Mouse (Mus musculus): ENCODE results near the gene Sema3f. TPM values are rescaled to one million over a fixed set of nuclear protein-coding genes. Genes with fewer than 3 reads are reported as not detected.

The Sema3f gene
- polyA plus RNA-seq, 1 experiment = 1.4 TPM

- Histone ChIP-seq H3K27me3 (ENCODE audit: control insufficient read depth, insufficient read depth, insufficient read length) (peaks cover 32% of the 10 kb centered on the region), H3ac (ENCODE audit: control insufficient read depth, insufficient read length) (no peak overlapping the region), H3K4me2 (ENCODE audit: low read depth) (no peak overlapping the region), H3K4me3 (no peak overlapping the region), H3K36me3 (ENCODE audit: control insufficient read depth, insufficient read depth) (no peaks in the 10 kb centered on the region), H3K79me2 (ENCODE audit: control insufficient read depth, insufficient read depth) (no peaks in the 10 kb centered on the region)
- no peak for TF ChIP-seq MAX (IDR thresholded peaks at IDR 0.05; ENCODE audit: low read depth)
- TF ChIP-seq SRF (IDR thresholded peaks at IDR 0.05; ENCODE audit: control insufficient read depth, insufficient read length, low read depth) = no peak
- no peak for TF ChIP-seq CEBPB (IDR thresholded peaks at IDR 0.05; ENCODE audit: insufficient read depth, poor library complexity, severe bottlenecking)
- no peak for TF ChIP-seq POLR2A (IDR thresholded peaks at IDR 0.05; ENCODE audit: insufficient read length, low read depth)
- TF ChIP-seq POLR2AphosphoS2 (IDR thresholded peaks at IDR 0.05; ENCODE audit: insufficient read length, low read depth) = no peak
- no peak for TF ChIP-seq E2F4 (IDR thresholded peaks at IDR 0.05; ENCODE audit: insufficient read depth)
- TF ChIP-seq REST (IDR thresholded peaks at IDR 0.05; ENCODE audit: insufficient read depth, insufficient read length) = no peak
- no peak for TF ChIP-seq TCF12 (IDR thresholded peaks at IDR 0.05; ENCODE audit: insufficient read depth, poor library complexity, severe bottlenecking)
- TF ChIP-seq USF1 (IDR thresholded peaks at IDR 0.05; ENCODE audit: low read depth) = no peak
- no peak for TF ChIP-seq MYOG (IDR thresholded peaks at IDR 0.05; ENCODE audit: control insufficient read depth in 1 of 3, insufficient read depth in 1 of 3, insufficient read length in 2 of 3, low read depth in 2 of 3)
- TF ChIP-seq TCF3 (IDR thresholded peaks at IDR 0.05; ENCODE audit: insufficient read length, low read depth) = no peak
- no peak for TF ChIP-seq MYOD1 (IDR thresholded peaks at IDR 0.05; ENCODE audit: control insufficient read depth in 1 of 3, insufficient read length in 2 of 3, low read depth in 2 of 3)
These were observed 56.8 kb downstream of the Sema3f start for GRCm38 (mm10) chr9:107653474-107653873.

GRCm38 (mm10) chr9:107650708-107651481 lies 59.4 kb downstream of the Sema3f start:
- no peaks in the 10 kb centered on the region for H3K36me3 ChIP-seq (ENCODE audit: control insufficient read depth, insufficient read depth)
- H3K4me2 ChIP-seq (ENCODE audit: low read depth) = no peak overlapping the region
- no peak overlapping the region for H3ac ChIP-seq (ENCODE audit: control insufficient read depth, insufficient read length)
- H3K79me2 ChIP-seq (ENCODE audit: control insufficient read depth, insufficient read depth) = no peaks in the 10 kb centered on the region
- no peak overlapping the region for H3K4me3 ChIP-seq
- peaks cover 11% of the 10 kb centered on the region for H3K27me3 ChIP-seq (ENCODE audit: control insufficient read depth, insufficient read depth, insufficient read length)
- TF ChIP-seq MAX (IDR thresholded peaks at IDR 0.05; ENCODE audit: low read depth) (no peak), E2F4 (IDR thresholded peaks at IDR 0.05; ENCODE audit: insufficient read depth) (no peak), REST (IDR thresholded peaks at IDR 0.05; ENCODE audit: insufficient read depth, insufficient read length) (no peak), POLR2AphosphoS2 (IDR thresholded peaks at IDR 0.05; ENCODE audit: insufficient read length, low read depth) (no peak), TCF3 (IDR thresholded peaks at IDR 0.05; ENCODE audit: insufficient read length, low read depth) (no peak), MYOD1 (IDR thresholded peaks at IDR 0.05; ENCODE audit: control insufficient read depth in 1 of 3, insufficient read length in 2 of 3, low read depth in 2 of 3) (no peak), TCF12 (IDR thresholded peaks at IDR 0.05; ENCODE audit: insufficient read depth, poor library complexity, severe bottlenecking) (no peak), SRF (IDR thresholded peaks at IDR 0.05; ENCODE audit: control insufficient read depth, insufficient read length, low read depth) (no peak), MYOG (IDR thresholded peaks at IDR 0.05; ENCODE audit: control insufficient read depth in 1 of 3, insufficient read depth in 1 of 3, insufficient read length in 2 of 3, low read depth in 2 of 3) (no peak), POLR2A (IDR thresholded peaks at IDR 0.05; ENCODE audit: insufficient read length, low read depth) (no peak), USF1 (IDR thresholded peaks at IDR 0.05; ENCODE audit: low read depth) (no peak), CEBPB (IDR thresholded peaks at IDR 0.05; ENCODE audit: insufficient read depth, poor library complexity, severe bottlenecking) (no peak)

- Histone ChIP-seq H3K36me3 (ENCODE audit: control insufficient read depth, insufficient read depth) (no peaks in the 10 kb centered on the region), H3K27me3 (ENCODE audit: control insufficient read depth, insufficient read depth, insufficient read length) (peaks cover 4% of the 10 kb centered on the region), H3K4me2 (ENCODE audit: low read depth) (no peak overlapping the region), H3ac (ENCODE audit: control insufficient read depth, insufficient read length) (no peak overlapping the region), H3K4me3 (no peak overlapping the region), H3K79me2 (ENCODE audit: control insufficient read depth, insufficient read depth) (no peaks in the 10 kb centered on the region)
- no peak for TF ChIP-seq TCF12 (IDR thresholded peaks at IDR 0.05; ENCODE audit: insufficient read depth, poor library complexity, severe bottlenecking)
- TF ChIP-seq TCF3 (IDR thresholded peaks at IDR 0.05; ENCODE audit: insufficient read length, low read depth) = no peak
- no peak for TF ChIP-seq SRF (IDR thresholded peaks at IDR 0.05; ENCODE audit: control insufficient read depth, insufficient read length, low read depth)
- no peak for TF ChIP-seq MYOD1 (IDR thresholded peaks at IDR 0.05; ENCODE audit: control insufficient read depth in 1 of 3, insufficient read length in 2 of 3, low read depth in 2 of 3)
- no peak for TF ChIP-seq POLR2A (IDR thresholded peaks at IDR 0.05; ENCODE audit: insufficient read length, low read depth)
- no peak for TF ChIP-seq MYOG (IDR thresholded peaks at IDR 0.05; ENCODE audit: control insufficient read depth in 1 of 3, insufficient read depth in 1 of 3, insufficient read length in 2 of 3, low read depth in 2 of 3)
These were observed 60.0 kb downstream of the Sema3f start for GRCm38 (mm10) chr9:107650225-107650624.

GRCm38 (mm10) chr9:107648767-107649166 lies 61.5 kb downstream of the Sema3f start:
- no peak for TF ChIP-seq USF1 (IDR thresholded peaks at IDR 0.05; ENCODE audit: low read depth)
- TF ChIP-seq TCF12 (IDR thresholded peaks at IDR 0.05; ENCODE audit: insufficient read depth, poor library complexity, severe bottlenecking) = no peak
- TF ChIP-seq E2F4 (IDR thresholded peaks at IDR 0.05; ENCODE audit: insufficient read depth) = no peak
- TF ChIP-seq CEBPB (IDR thresholded peaks at IDR 0.05; ENCODE audit: insufficient read depth, poor library complexity, severe bottlenecking) = no peak
- no peak for TF ChIP-seq MYOD1 (IDR thresholded peaks at IDR 0.05; ENCODE audit: control insufficient read depth in 1 of 3, insufficient read length in 2 of 3, low read depth in 2 of 3)
- no peak for TF ChIP-seq SRF (IDR thresholded peaks at IDR 0.05; ENCODE audit: control insufficient read depth, insufficient read length, low read depth)
- TF ChIP-seq REST (IDR thresholded peaks at IDR 0.05; ENCODE audit: insufficient read depth, insufficient read length) = no peak
- TF ChIP-seq MAX (IDR thresholded peaks at IDR 0.05; ENCODE audit: low read depth) = no peak
- no peak for TF ChIP-seq POLR2AphosphoS2 (IDR thresholded peaks at IDR 0.05; ENCODE audit: insufficient read length, low read depth)
- TF ChIP-seq MYOG (IDR thresholded peaks at IDR 0.05; ENCODE audit: control insufficient read depth in 1 of 3, insufficient read depth in 1 of 3, insufficient read length in 2 of 3, low read depth in 2 of 3) = no peak
- Histone ChIP-seq H3K36me3 (ENCODE audit: control insufficient read depth, insufficient read depth) (no peaks in the 10 kb centered on the region), H3K4me3 (no peak overlapping the region), H3K27me3 (ENCODE audit: control insufficient read depth, insufficient read depth, insufficient read length) (no peaks in the 10 kb centered on the region), H3K79me2 (ENCODE audit: control insufficient read depth, insufficient read depth) (no peaks in the 10 kb centered on the region), H3ac (ENCODE audit: control insufficient read depth, insufficient read length) (no peak overlapping the region), H3K4me2 (ENCODE audit: low read depth) (no peak overlapping the region)

All from myocyte (in vitro differentiated cells).